Mouse (Mus musculus) ES-CJ7 (cell line): ENCODE measurements around the gene Tekt2.

Source experiments
- DNase-seq: peaks from one replicate; pipeline ENCODE4 v3.0.0; 2011; ENCODE audit warnings: low read depth, low spot score

Gene Tekt2

GRCm38 (mm10) chr4:126275081-126275480, 50.4 kb downstream of the Tekt2 start:
- no peak for DNase-seq

GRCm38 (mm10) chr4:126273753-126274152, 51.7 kb downstream of the Tekt2 start:
- no peak for DNase-seq
